Mouse (Mus musculus) heart, adult 2 months (tissue): ENCODE data around the gene Vps26c.

Source experiments
- CTCF ChIP-seq: fragments of 200-600 bp; IDR thresholded peaks from 2 replicates; pipeline ENCODE4 v1.8.1; 2022; ENCODE audit warnings: antibody characterized with exemption, mild to moderate bottlenecking, moderate library complexity
- EP300 ChIP-seq: fragments of 200-500 bp; IDR thresholded peaks from 2 replicates; pipeline ENCODE4 v1.6.1; 2011; ENCODE audit warnings: low read depth, low read length, control low read depth; ENCODE audit not compliant: insufficient read depth
- POLR2A ChIP-seq: fragments of 200-500 bp; IDR thresholded peaks from 2 replicates; pipeline ENCODE4 v1.6.1; 2011; ENCODE audit warnings: mild to moderate bottlenecking, low read depth, low read length, control low read depth; ENCODE audit not compliant: insufficient read depth

- TF ChIP-seq POLR2A (no peak), CTCF (no peak), EP300 (no peak)
These were observed 45.8 kb upstream of the Vps26c start for GRCm38 (mm10) chr16:94572422-94572821.
